Mouse (Mus musculus) cortical plate, adult 2 months (tissue): ENCODE data around the gene Mapk8ip3.

Source experiments
- CTCF ChIP-seq: fragments of 200-500 bp; IDR thresholded peaks from 2 replicates; pipeline ENCODE4 v1.5.1; 2011; ENCODE audit warnings: mild to moderate bottlenecking, control low read depth, low read length; ENCODE audit not compliant: insufficient read depth; ENCODE audit errors: extremely low read depth
- POLR2A ChIP-seq: fragments of 200-500 bp; IDR thresholded peaks from 2 replicates; pipeline ENCODE4 v1.6.1; 2011; ENCODE audit warnings: mild to moderate bottlenecking, low read length, control low read depth; ENCODE audit not compliant: insufficient read depth; ENCODE audit errors: extremely low read depth

- TF ChIP-seq CTCF, result no peak
- no peak for TF ChIP-seq POLR2A
Measured at GRCm38 (mm10) chr17:24855838-24856464, 80.8 kb downstream of the Mapk8ip3 start.
